Mouse (Mus musculus) adipocyte (in vitro differentiated cells): ENCODE measurements around the gene Rmnd5b.
A peak's percentile ranks its signal among the peaks of the same experiment; 100 is the strongest.

ENCODE experiments used
- DNase-seq: peaks from one replicate; pipeline ENCODE4 v3.0.0-alpha.2; 2016; ENCODE audit warnings: low spot score

Rmnd5b gene

GRCm38 (mm10) chr11:51591168-51591567, 44.5 kb downstream of the Rmnd5b start:
- DNase-seq, result peak; percentile 26

- no peak for DNase-seq
Measured at GRCm38 (mm10) chr11:51590002-51590401, 45.7 kb downstream of the Rmnd5b start.

DNA sequence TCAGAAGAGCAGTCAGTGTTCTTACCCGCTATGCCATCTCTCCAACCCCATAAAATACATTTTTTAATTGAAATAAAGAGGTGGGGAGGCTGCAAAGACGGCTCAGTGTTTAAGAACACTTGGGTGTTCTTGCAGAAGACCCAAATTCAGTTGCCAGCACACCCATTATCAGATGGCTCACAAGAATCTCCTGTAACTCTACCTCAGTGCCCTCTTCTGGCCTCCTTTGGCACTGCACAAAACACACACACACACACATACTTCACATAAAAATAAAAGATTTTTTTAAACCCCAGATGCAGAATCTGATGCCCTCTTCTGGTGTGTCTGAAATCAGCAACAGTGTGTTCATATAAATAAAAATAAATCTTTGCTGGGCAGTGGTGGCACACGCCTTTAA, 46.9 kb downstream of the Rmnd5b start:
- no peak for DNase-seq

DNA sequence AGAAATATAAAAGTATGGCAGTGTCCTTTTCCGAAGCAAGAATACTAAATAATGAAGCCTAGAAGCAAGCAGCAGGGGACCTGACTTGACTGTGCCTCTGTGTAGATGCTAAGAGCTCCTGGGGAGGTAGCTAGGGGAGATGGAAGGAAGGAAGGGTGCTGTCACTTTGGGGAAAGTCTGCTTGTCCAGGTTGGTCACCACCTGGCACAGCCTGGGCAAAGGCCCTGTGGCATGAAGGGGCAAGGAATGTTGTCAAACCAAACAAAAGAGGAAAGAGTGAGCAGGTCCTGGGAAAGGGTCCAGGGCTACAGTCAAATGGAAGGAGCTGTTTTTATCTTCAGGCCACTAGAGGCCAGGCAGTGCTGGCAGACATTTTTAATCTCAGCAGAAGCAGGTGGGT, 48.6 kb downstream of the Rmnd5b start:
- no peak for DNase-seq

DNA sequence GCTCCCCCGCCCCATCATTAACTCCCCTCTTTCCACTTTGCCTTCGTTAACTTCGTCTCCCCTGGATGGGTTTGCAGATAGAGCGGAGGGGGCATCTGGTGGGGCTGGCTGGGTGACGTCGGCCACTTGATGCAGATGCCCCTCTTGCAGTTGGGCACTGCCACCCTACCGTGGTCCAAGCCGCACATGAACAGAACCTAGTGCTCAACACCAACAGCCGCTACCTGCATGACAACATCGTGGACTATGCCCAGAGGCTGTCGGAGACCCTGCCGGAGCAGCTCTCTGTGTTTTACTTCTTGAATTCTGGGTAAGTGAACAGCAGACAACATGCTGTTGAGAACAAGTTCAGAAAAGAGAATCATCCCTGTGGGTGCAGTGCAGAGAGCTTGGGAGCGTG, 49.3 kb downstream of the Rmnd5b start:
- no peak for DNase-seq

GRCm38 (mm10) chr11:51585608-51586252, 50.0 kb downstream of the Rmnd5b start:
- DNase-seq, result no peak

- peak; percentile 95 for DNase-seq
Measured at GRCm38 (mm10) chr11:51584431-51585248, 51.1 kb downstream of the Rmnd5b start, which contains the start of gene Phykpl. Gene Phykpl, plus strand, starts transcription at chr11:51584757.

GRCm38 (mm10) chr11:51584057-51584430, 51.7 kb downstream of the Rmnd5b start:
- no peak for DNase-seq

DNA sequence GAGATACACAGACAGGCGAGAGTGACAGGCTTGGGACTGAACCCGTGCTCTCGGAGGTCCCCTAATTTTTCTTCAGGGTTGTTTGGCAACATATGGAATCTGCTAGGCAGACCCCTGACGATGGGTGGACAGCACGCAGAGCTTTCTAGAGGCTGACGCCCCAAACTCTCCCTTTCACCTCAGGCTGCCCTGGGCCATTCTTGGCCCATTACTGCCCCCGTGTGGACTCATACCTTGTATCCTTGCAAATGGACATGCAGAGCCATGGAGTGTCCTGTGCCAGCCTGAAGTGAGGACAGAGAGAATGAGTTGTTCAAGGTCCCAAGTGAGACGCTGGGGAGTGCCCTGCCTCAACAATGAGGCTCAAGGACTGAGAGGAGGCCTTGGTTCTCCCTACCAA, 53.0 kb downstream of the Rmnd5b start:
- DNase-seq, result peak; percentile 82

- no peak for DNase-seq
Measured at GRCm38 (mm10) chr11:51579024-51579423, 56.7 kb downstream of the Rmnd5b start.

DNA sequence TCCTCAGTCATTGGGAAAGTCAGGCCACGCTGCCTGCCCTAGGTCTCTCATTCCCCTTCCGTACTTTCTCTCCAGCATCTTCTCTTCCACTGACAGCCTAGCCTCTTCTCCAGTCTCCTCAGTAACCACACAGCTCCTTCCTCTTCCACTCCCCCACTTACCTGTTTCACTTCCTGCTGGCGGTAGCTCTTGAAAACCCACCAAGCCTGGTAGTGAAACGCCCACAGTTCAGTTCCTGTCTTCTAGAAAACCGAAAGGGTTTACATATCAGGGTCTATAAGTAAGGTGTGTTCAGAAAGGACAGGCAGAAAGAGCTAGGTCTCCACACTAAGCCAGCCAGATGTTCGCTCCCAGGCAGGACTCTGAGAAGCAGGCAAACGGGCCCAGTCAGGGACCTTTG, 58.1 kb downstream of the Rmnd5b start:
- no peak for DNase-seq

DNA sequence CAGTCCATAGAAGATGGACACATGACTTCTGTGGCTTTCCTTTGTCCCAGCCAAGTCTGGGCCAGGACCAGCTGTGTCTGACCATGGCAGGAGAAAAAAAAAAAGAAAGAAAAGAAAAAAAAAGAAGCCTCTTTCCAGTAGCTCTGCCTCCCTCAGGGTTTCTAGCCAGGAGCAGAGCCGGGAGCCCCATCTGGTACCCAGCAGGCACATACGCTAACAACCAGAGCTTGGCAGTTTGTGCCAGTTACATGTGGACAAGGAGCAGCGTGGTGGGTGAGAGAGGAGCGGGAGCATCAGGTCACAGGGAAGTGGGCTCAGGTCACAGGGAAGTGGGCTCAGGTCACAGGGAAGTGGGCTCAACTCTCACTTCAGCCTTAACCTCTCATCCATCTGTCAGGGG, 59.2 kb downstream of the Rmnd5b start:
- DNase-seq, result no peak
